Mouse (Mus musculus): ENCODE measurements around the gene Rbfox1.

Gene Rbfox1

DNA sequence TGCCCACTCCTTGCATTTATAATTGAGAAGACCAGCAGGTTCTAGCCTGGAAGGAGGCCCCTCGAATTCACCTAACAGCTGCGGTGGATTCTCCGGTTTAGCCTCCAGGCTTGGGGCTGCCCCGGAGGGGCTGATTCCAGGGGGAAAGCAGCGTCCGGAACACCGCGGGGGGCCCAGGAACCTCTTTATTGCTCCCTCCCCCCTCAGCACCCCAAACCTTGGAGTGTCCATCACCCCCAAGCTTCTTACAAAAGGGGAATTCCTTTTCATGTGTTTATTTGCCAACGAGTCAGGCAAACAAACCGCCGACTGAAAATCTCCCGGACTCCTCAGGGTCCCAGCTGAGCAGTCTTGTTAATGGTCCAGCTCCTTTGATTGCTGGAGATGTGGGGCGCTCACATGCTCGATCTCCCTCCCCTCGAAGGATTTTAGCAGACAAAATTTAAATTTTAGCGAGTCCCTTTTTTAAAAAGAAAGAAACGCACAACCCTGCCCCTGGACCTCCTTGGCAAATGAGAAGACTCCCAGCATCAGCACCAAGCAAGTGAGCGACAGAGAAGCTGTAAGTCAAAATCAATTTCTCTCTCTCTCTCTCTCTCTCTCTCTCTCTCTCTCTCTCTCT is 1153.6 kb downstream of the Rbfox1 start:
- no peak for DNase-seq (ENCODE audit: low spot score)

DNA sequence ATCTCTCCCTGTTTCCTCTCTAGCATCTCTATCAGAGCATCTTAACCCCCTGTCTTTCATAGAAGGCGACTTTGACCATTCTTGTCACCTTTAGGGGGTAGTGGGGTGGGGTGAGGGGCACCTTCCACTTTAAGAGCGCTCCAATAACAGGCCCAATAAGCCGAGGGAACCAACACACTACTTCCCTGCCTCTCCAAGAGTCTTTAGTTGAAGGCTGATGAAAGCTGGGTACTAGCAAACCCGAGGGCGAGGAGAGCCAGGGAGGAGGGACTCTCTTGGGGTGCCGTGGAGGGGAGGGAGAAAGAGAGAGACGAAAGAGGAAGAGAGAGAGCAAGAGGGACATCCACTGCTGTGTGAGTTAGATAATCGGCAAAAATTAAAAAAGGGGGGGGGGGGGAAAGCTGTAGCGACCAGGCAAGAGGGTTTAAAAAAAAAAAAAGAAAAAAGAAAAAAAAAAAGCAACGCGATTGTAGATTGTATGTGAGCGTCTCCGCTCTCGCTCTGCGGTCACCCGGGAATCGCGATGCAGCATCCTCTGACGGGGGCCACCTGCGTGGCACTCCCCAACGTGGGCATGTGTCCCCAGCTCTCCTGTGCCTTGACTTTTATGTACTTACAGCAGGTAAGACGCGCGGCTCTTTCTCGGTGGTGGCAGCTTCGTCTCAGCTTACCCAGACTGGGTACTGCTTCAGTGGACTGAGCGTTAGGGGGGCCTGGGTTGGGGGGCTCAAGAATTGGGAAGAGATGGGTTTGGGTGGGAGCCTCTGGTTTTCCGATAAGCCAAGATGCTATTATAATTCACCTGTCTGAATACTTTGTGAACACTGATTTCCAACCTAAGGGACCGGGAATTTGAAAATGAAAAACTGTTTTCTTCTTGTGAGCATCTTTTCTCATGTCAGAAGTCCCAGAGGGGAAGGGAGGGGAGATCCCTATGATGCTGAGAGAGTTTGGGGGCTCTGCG is 1154.5 kb downstream of the Rbfox1 start:
- no peak for DNase-seq (ENCODE audit: low spot score)

DNA sequence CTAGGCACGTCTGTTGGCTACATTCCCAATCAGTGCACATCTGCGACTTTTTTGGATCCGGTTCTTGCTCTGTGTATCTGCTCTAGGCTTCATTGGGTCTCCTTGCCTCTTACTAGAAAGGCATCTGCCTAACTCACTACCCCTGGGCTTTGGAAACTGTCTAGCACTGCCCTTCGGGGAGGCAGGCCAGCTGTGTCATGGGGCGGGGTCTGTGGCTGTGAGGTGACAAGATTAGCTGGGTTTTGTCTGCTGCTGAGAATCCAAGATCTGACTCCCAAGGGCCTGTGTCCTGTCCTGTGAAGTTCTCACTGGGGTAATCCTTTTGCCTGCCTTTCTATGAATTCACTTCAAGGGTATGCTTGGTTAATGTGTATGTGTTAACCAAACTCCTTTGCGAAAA is 1155.5 kb downstream of the Rbfox1 start:
- DNase-seq (ENCODE audit: low spot score): no peak

DNA sequence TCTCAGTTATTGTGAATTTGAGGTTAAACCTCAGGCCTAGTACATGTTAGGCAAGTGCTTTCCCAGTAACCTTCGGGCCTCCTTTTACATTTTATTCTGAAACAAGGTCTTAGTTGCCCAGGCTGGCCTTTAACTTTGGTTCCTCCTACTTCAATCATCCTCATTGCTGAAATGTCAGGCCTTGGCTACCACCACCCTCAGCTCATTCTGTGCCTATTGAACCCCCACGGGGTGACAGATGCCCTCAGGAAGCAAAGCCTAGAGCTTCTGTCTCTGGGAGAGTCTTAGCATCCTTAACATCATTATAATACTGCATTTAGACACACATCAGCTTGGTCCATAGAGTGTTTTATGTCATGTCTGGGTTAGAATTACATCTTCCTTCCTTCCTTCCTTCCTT is 1162.3 kb downstream of the Rbfox1 start:
- DNase-seq (ENCODE audit: low spot score): no peak

DNA sequence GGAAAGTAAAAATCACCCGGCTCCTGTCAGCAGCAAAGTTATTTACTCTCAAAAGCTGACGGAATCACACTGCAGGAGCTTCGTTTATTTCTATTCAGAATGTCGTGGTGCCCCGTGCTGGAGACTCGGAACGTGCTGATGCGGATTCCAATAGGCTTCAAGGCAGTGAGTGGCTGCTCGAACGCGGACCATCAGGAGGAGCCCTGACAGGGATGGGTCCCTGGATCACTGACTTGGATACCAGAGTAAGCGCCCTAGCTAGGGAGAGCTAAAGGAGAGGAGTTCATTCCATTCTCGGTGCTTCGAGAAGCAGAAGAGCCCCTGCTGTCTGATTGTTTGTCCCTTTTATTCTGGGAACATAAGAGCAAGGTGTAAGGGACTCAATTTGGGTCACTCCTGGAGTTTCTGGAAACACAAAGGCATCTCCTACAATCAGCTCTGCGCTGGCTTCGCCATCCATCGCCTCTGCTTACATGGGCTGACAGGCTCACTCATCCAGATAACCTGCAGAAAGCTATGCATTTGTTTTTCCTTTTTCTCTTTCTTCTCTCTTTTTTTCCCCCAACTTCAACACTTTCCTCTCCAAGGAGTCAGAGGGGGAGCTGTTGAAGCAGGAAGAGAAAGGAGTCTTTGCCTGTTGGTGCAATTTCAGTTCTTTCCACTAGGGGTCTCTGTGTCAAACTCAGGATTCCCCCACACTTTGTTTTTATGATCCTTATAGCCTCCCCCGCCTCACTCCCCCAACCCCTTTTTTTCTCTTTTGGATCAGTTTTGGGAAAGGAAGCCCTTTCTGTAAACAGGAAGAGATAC is 1164.2 kb downstream of the Rbfox1 start:
- DNase-seq (ENCODE audit: low spot score): peak; percentile 37

DNA sequence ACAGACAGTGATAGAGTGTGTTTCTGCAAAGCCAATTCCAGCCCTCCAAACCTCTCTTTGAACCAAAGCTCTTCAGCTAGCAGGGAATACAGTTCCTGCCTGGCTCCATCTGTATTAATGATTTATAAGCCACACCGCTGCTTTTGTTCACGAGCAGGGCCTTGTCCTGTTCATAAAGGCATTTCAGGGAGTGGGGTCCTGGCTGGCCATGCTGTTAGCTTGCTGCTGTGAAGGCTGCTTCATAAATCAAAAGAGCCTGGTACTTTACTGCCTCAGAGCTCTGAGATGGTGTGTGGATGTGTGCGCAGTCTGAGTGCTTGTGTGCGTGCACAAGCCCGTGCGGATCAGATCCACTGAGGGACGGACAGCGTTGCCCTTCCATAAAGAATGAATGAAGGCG is 1165.8 kb downstream of the Rbfox1 start:
- DNase-seq (ENCODE audit: low spot score): no peak

DNA sequence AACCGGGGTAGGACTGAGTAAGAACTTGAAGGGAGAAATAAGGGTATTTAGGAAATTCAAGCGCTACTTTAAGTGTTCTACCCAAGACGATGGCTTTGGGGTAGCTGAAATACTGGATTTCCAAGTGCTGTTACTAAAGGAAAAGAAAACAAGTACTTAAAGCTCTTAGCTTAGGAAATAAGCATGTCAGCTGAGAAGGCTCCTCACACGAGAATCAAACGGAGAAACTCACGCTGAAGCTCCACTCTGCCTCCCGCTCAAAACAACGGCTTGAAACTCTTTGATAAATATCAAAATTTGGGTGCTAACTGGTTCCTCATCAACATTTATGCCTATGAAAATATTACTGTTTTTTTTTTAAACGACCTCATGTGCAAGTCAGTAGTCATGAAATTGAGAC is 1166.8 kb downstream of the Rbfox1 start:
- DNase-seq (ENCODE audit: low spot score): no peak

DNA sequence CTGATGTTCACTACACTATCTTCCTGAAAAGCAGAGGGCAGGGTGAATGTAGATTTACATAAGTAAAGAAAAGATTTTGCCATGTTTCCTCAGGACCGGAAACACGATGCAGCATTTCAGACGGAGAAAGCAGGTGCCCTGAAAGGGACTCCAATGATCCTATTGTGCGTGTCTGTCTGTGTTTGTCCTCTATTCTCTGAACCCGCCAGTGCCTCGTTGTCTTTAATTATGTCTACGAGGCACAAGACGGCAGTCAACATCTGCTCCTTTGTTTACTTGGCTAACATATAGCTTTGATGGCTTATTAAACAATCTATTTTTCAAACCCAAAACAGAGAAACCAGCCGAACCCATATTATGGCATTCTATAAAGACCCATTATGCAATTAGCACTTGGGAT is 1167.3 kb downstream of the Rbfox1 start:
- DNase-seq (ENCODE audit: low spot score): no peak

DNA sequence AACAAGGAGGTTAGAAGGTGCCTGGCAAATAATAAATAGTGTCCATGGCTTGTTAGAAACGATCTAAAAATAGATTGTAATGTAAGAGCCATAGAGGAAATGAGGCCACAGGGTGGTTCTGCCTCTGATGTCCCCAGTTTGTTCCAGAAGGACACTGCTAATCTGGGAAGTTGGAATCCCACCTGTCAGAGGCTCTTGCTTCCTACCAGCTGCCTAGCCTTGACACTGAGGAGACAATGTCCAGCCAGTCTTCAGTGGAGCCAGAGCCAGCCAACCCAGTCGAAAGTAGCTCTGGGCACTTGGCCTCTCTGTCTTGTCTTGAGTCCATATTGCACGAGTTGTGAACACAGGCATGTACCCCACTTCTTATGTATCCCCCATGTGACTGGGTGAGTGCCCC is 1172.6 kb downstream of the Rbfox1 start:
- DNase-seq (ENCODE audit: low spot score): no peak

DNA sequence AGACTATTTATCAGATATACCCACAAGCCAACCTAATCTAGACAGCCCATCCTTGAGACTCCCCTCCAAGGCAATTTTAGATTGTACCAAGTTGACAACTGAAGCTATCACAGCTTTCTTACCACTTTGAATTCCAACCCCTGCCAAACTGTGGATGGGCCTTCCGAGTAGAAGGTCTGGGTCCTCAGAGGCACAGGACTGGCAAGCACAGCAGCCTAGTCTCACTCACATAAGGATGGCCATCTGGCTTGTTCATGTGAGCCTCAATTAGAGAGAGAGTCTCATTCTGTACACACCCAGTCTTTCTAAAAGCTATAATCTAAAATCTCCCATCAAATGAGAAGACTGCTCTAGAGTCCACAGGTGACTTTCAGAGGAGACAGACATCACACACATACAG is 1173.4 kb downstream of the Rbfox1 start:
- no peak for DNase-seq (ENCODE audit: low spot score)

DNA sequence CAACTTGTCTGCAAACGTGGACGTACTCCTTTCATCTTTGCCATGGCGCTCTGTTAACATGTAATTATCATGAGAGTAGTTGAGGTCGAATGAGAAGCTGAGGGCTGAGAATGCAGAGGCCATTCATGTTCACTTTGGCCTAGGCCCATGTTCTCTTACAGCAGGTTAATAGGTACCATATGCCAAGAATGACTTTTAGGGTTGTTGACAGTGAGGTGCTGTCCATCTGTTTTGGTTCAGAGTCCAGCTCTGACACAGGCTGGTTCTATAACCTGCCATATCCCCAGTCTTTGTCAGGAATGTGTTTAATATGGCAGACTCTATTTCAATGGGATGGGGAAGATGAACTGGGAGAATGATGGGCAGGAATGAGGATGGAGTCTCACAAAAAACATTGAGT is 1174.4 kb downstream of the Rbfox1 start:
- DNase-seq (ENCODE audit: low spot score): no peak

DNA sequence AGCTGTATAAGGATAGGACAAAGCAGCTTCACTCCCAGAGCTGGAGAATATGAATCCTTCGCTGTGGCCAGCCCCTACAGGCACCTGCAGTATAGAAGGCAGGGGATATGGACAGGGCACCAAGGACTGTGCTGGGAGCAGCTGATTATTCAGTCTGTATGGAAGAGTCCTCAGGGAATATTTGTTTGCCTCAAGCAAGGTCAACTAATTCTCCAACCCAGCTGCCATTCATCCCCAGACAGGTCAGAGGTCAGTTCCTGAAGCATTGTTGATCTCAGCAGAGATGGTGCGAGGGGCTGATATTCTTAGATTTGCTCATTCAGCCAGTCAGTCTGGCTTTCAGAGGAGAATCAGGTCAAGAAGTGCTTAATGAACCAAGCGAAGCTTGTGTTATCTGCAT is 1175.7 kb downstream of the Rbfox1 start:
- no peak for DNase-seq (ENCODE audit: low spot score)

DNA sequence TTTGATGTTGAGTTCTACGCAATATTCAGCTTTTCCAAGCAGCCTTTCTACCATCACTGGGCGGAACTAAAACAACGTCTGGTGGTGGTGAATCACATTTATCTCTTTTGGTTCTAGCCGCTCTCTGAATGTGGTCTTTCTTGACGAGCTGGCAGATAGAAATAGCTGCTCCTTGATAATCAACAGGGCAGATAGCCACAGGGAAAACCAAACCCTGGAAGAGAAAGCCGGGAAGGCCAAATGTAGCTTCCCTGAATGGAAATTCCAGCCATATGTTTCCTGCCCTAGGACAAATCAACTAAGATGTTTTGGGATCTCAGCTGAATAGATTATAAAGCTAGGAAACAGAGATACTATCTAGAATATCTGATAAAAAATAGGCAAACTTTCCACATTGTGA is 1177.4 kb downstream of the Rbfox1 start:
- no peak for DNase-seq (ENCODE audit: low spot score)

DNA sequence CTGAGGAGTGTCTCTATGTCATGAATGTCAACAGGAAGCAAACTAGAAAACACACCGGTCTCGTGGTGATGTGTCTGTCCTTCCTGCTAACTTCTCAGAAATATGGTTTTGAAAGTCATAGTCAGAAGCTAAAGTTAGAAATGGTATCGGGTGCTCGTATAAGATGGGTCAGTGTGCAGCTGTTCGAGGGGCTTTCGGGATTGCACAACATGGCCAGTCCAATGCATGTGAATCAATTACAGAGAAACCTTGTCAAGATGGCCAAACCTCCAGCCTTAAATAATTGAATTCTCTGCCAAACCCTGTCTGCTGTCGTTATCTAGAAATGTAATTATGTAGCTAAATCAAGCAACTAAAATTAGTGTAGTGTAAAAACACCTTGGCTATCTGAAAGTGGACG is 1182.0 kb downstream of the Rbfox1 start:
- no peak for DNase-seq (ENCODE audit: low spot score)

DNA sequence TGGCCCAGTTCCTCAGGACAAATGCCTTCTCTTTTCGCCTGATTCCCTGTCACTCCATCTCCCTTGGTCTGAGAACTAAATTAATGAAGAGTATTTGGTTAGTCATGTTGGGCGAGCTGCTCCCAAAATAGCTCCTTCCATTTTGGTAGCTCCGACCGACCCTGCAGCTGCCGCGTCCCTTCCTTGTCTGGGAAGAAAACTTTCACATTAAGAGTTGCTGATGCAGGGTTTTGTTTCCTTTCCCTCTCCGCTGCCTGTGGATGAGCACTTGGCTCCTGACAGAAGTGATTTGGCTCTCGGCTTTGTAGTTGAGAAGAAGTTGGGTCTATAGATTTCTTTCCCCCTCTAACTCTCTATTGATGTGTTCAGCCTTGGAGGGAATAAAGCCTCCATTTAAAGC is 1184.4 kb downstream of the Rbfox1 start:
- DNase-seq (ENCODE audit: low spot score): no peak

DNA sequence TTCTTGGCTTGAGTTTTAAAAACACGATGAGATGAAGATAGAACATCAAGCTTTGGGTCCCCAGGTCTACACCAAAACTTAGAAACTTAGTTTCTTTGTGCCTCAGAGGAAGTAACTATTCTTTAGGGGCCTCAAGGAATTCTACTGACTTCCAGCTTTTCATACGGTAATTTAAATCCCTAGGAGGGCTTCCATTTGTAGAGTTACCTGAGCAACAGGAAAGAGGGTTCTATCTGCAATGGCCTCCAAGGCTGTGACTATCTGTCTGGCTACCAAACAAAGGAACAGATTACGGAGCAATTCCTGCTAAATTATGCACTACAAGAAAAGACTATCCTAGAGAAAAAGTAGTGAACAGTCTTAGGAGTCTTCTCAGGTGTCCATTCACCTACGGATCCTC is 1189.6 kb downstream of the Rbfox1 start:
- no peak for DNase-seq (ENCODE audit: low spot score)

DNA sequence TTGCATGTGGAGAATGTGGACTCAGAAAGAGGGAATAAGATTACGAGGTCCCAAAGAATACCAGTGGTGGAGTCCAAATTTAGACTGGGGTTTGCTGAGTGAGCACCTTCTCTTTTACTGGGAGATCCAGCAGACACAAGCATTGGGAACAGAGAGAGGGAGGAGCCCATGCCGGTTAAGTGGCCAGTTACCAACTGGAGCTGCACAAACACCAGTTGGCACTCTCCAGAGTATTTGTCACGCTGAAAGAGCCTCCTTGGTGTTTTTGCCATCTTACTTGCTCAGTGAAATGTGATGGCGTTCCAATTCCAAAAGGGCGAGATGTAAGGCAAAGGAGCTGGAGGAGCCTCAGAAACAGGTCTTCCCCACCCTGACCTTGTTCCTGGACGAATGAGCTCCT is 1190.6 kb downstream of the Rbfox1 start:
- DNase-seq (ENCODE audit: low spot score): no peak

DNA sequence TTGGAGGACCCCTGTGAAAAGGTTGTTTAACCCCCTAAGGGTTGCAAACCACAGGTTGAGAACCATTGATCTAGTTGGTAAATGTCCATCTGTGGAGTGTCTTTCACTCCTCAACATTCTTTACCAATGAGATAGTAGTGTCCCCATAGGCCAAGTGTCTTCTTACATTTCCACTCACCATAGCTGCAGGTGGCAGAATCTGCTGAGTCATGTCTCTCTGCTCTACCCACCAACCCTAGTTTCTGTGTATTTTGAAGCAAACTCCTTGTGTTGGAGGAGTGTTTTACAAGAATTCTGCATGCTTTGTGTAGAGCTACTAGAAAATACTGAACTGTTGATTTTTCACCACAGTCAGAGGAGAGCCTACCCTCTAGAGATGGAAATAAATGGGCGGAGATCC is 1191.2 kb downstream of the Rbfox1 start:
- no peak for DNase-seq (ENCODE audit: low spot score)

DNA sequence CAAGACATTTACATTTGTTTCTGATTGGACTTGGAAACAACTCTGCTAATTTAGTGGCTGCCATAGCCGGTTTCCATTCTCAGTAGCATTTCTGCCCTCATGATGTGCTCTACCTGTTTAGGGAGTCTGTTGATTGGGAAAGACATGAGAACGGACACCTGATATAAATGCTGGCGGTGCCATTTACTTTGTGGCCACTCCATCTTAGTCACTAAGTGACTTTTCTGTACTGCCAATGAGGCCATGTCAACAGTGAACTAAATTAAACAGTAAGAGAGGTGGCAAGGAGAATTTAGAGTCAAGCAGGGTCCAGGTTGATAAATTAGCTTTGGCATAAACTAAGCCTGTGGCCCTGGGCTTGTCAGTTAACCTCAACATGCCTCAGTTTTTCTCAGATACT is 1191.6 kb downstream of the Rbfox1 start:
- DNase-seq (ENCODE audit: low spot score): no peak

DNA sequence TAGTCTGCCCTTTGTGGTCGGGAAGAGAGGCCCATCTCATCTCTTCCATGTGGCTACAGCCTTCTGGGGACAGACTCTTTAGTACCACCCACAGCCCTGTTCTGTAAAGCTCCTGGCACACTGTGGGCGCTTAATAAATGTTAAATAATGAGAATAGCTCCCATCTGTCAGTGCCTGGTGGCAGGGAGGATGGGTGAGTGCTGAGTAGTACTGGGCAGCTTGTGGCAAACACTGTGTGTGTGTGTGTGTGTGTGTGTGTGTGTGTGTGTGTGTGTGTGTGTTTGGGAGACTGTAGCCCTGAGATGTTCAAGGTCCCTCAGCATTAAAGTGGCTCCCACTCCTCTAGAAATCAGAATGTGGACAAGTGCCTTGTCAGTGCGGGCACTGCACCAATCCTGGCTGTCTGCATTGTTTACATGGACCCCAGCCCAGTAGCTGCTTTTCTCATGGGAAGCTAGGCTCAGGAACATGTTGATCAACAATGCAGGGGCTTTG is 1196.0 kb downstream of the Rbfox1 start:
- DNase-seq (ENCODE audit: low spot score): no peak

DNA sequence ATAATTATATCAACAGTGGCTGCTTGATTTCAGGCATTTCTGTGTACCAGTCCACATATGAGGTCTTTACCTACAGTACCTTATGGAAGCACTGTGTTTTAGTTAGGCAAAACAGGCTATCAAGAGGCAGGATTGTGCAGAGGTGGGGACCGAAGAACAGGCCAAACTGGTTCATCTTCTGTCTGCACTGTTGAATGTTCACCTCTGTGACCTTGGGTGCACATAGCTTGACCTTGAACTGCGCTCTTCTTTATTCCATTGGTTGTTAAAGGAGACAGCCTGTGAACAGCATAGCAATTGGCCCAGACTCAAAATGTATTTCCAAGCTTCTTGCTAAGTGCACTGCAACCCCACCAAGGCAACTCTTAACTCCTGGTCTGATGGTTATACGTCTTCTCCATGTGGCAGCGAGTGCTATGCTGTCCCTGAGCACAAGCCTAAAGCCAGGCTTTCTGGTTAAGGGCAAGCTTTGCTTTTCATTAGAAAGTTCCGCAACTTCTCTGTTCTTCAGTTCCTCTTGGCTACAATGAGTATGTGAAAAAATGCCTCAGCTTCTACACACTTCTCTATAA is 1196.6 kb downstream of the Rbfox1 start:
- no peak for DNase-seq (ENCODE audit: low spot score)

DNA sequence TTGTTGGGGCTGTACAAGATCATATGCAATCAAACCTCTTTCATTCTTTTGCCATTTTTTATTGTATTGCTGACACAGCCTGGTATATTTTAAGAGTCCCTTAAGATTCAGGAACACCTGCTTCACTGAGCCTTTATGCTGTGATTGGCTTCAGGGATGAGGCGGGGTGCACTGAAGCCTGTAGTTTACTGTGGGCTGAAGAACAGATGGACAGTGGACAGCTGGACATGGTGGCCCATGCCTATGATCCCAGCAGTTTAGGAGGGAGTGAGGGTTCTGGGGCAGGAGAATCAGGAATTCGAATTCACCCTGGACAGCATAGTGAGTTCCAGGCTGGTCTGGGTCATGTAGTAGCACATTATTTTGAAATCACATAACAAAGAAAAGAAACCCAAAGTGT is 1198.8 kb downstream of the Rbfox1 start:
- DNase-seq (ENCODE audit: low spot score): no peak

Measured in adipocyte (in vitro differentiated cells).